Mouse (Mus musculus) spleen, embryonic (tissue): ENCODE measurements around the gene Clip1.

Experiments
- CTCF ChIA-PET: fragments of 350-600 bp; sonication (Branson Sonifier 250); formaldehyde crosslinking; loops from one replicate; lab custom pipeline; 2022; lab: Charles Lee

Gene Clip1

DNA sequence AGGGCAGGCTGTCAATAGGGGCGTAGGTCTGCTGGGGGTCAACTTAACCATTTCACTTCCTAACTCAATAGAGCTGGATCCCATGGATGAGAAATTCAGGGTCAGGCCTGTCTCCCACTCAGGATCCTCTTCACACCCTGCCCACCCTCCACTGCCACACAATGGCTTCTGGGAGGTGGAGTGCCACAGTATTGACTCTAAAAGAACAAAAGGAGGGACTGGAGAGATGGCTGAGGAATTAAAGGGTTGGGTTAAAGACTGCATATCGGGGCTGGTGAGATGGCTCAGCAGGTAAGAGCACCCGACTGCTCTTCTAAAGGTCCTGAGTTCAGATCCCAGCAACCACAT lies 13.0 kb downstream of the Clip1 start:
- CTCF ChIA-PET, result interaction anchor here (0.7 to 0.9 kb wide), 2 partner anchors 13 to 76 kb away, joined by 4 read pairs; partner anchors contain the start of gene Clip1

DNA sequence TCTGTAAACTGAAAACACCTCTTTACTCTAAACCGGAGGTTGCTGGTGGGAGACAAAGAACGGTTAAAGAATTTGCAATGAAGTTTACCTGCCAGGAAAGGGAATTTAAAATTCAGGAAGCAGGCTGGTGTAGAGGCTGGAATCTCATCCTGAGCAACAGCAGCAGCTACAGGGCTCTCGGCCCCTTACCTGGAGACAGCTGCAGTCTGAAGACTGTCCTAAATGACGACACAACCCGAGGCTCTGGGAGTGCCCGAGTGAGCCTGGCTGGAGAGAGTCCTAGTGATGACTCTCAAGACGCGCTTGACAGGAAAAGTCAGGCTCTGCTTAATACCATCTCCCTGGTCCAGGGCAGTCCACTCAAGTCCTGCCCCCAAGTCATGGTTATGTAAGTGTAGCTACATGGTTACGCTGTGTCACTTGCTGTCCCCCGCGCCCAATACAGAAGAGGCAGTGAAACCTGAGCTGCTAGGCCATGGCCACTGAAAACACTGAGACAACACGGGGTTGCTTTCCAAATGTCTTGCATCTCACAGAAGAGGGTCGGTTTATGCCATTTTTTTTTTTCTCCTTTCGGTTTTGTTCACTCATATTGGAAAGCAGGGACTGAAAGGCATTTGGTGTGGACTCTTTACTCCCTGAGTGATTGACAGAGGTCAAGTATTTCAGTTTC lies 13.5 kb downstream of the Clip1 start:
- CTCF ChIA-PET, result interaction anchor here (0.7 kb wide), 1 partner anchor 76 kb away, joined by 4 read pairs; no protein-coding TSS in a partner anchor

DNA sequence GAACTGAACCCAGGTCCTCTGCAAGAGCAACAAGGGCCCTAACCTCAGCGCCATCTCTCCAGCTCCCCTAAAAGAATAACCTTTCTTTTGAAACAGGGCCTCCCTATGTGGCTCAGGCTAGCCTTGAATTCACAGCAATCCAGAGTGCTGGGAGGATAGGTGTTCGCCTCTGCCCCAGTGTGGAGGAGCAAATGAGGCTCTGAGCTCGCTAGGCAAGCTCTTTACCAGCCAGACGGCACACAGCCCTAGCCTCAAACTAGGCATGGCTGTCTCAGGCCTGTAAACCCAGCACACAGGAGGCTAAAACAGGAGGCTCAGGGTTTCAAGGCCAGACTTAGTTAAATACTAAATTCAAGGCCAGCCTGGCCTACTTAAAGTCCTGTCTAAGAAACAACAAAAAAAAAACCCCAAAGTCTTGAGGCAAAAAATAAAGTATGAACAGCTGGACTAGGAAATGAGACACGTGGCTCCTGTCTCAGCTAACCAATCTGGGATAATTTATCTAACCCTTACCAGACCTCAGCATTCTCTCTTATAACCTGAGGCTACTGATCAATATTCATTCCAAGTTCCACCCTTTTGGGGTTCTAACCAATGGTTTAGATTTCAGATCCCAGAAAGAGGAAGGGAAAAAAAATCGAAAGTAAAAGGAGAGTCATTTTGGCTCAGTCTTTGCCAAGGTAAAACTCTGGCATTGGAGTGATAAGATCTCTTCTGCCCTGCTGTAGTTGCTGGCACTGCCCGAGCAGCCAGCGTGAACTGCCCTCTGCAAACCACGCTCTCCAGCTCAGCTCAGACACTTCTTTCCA lies 14.2 kb downstream of the Clip1 start:
- CTCF ChIA-PET, result no interaction called here

DNA sequence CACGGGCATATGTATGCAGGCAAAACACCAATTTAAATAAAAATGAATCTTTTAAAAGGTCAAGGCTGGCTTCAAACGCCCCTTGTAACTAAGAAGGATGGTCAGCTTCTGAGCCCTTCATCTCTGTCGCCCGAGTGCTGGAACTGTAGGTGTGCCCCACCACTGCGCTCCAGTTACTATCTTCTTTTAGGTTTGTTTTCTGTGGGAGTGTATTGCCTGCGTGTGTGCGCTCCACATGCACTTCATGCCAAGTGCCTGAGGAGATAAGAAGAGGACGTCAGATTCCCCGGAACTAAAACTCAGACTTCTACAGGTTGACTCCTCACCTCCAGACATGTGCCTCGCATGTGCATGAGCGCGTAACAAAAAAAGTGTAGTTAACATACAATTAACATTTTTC lies 16.5 kb downstream of the Clip1 start:
- CTCF ChIA-PET, result no interaction called here

DNA sequence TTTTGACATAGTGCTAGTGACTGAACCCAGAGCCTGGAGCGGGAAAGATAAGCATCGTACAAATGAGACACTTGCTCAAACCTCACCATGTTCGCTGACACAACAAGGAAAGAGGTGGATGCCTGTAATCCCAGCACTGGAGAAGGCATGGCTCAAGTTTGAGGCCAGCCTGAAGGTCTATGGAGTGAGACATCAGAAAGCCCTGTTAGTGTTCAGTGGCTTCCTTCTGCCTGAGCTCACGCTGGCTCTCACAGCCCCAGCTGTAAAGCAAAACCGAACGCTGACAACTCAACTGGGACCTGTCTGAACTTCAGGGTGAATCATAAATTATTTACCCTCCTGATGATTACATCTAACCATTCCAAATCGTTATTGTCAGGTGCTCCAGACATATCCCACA lies 18.5 kb downstream of the Clip1 start:
- CTCF ChIA-PET, result no interaction called here

DNA sequence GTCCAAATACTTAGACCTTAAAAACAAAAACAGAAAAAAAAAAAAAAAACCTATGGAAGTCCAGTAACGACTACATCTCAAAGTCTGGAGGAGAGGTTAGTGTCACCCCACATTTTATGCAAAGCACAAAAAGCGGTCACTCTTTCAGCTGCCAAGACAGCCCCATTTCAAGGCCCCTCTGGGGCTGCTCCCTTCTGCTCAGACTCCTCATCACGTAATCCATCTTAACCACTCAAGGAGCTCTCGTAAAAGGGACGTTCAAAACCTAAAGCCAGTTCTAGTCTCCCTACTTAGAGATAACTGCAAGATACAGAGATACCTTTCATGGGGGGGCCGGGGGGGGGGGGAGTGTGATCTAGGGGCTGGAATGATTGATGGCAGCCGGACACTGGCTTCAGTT lies 20.1 kb downstream of the Clip1 start:
- CTCF ChIA-PET, result no interaction called here

DNA sequence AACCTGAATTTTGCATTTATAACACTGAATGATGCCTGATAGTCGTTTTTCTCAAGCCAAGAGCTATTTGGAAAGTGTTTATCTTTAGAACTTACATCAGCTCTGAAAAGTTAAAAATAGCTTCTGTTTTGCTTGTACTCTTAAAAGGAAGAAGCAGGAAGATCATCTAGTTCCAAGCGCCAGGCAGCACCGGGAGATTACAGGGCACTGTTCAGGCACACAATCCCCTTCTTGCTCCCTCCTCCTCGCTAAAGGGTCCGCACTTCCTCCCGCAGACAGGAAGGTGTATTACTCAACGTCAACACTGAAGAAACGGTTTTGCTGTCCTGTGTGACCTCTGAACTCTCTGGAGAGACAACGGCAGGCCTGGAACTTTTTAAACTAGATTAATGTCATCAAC lies 22.4 kb downstream of the Clip1 start:
- CTCF ChIA-PET, result no interaction called here

DNA sequence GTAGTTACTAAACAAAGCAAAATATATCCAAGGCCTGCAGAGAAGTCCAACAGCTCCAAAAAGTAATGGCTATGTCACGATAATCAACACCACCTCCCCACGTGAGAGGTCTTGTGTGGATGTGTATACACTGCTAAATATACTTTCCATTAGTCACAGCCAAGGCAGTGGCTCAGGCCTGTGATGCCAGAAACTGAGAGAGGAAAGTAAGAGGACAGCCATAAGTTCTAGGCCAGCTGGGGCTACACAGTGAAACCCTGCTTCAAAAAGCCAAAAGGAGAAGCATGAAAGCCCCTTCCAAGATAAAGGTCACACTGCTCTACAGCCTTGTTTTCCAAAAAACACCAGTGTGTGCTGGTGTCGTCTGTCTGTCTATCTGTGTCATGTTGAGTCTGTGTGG lies 22.8 kb downstream of the Clip1 start:
- CTCF ChIA-PET, result no interaction called here

DNA sequence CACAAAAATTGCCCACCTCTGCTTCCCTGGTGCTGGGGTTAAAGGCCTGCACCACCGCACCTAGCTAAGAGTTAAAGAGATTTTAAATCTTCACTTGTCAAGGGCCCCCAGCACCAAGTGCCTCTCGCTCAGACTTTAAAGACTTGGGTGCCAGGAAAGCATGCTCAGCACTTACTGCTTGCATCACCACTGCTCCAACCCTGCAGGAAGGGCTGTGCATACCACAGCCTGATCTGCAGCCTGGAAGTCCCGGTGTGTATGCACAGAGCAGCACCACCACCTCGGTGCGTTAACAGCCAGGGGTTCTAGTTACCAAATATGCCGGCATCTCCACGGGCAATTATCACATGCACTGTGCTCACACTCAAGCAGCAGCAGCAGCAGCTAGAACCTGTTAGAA lies 26.8 kb downstream of the Clip1 start:
- CTCF ChIA-PET, result interaction anchor here (1.0 kb wide), 1 partner anchor 29 kb away, joined by 3 read pairs; no protein-coding TSS in a partner anchor

DNA sequence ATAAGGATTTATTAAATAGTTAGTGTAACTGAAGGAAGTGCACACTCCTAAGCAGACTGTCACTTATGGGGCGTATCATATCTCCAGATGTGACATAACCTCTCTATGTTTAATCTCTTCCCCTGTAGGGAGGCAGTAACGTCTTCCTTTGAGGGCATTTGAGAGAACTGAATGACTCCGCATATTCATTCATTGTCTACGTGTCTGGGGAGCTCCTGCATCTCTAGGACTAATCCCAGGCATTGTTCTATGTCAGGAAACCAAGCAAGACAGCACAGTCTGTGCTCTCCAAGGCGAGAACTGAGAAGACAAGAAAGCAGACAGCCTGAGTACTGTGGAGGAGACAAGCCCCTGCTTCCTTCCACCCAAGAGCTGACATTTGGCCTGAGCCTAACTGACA lies 29.5 kb downstream of the Clip1 start:
- CTCF ChIA-PET, result no interaction called here

DNA sequence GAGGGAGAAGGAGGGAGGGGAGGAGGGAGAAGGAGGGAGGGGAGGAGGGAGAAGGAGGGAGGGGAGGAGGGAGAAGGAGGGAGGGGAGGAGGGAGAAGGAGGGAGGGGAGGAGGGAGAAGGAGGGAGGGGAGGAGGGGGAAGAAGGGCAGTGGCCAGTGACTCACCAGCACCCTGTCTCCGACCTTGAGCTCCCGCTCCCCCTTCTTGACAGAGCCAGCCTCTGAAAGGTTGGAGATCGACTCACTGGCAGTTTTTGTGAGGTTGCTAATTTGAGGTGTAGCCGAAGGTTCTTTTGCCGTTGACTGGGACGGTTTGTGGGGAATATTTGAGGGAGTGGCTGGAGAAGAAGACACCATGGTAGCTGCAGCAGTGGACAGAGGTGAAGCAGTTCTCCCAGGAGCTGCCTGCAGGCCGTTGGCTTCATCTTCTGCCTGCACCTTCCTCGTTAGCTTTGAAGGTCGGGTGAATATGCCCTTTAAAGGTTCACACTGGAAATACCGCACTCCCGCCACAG lies 31.1 kb downstream of the Clip1 start:
- CTCF ChIA-PET, result interaction anchor here (0.6 to 0.7 kb wide), 2 partner anchors 142 to 233 kb away, joined by 3 to 4 read pairs; no protein-coding TSS in a partner anchor

DNA sequence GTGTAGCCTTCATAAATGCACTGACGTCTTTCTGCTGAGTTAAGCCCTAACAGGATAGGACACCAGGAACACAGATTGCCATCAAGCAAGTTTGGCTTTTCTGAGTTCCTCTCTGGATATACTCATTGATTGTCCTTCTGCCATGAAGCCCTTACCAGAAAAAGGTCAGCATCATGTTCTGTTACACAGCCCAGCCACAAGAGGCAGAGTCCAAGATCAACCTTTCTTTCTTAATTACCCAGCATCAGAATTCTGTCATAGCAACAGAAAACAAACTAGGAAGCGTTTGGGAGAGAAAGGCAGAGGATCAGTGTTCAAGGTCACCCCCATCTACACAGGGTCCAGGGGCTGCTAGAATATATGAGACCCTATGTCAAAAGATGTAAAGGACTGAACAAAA lies 33.6 kb downstream of the Clip1 start:
- CTCF ChIA-PET, result no interaction called here

DNA sequence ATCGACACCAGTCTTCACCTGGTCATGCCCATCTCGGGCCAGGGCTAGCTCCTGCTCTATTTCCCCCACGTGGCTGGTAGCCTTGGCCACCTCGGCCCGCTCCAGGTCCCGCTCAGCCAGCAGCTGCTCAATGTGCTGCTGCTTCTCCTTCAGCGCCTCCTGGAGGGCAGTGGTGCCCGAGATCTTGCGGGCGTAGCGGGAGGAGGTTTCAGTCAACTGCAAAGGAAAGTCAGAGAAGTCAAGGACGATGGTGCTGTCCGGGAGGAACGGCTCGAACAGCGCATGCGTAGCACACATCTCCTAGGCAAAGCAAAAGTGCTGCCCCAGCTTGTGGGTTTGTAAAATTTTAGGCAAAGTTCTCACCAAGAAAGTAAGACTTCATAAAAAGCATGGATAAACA lies 42.0 kb downstream of the Clip1 start:
- CTCF ChIA-PET, result interaction anchor here (0.5 kb wide), 1 partner anchor 297 kb away, joined by 7 read pairs; no protein-coding TSS in a partner anchor

DNA sequence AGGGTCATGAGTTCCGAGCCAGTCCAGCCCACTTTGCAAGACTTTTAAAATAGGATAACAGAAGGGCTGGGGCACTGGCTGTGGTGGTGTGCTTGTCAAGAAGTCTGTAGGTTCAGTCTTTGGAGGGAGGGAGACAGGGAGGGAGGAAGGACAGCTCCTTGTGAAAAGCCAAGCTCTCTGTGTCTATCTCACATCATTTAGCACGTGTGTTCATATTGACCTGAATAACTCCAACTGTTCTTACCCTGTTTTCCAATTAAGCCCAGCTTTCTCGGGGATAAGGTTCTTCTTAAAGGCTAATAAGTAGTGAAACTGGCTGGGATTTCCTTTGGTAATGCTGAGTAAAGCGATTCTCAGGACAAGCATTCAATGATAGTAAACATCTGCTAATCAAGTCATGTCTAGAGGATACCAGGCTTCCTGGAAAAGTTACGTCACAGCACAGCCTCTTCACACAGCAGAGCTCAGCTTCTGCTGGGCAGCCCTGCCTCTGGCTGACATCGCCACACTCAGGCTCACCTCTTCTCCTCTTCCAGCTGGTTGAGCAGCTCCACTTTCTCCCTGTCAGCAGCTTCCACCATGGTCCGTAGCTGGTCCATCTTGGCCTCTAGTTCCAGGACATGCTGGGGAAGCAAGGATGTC lies 43.0 kb downstream of the Clip1 start:
- CTCF ChIA-PET, result no interaction called here

DNA sequence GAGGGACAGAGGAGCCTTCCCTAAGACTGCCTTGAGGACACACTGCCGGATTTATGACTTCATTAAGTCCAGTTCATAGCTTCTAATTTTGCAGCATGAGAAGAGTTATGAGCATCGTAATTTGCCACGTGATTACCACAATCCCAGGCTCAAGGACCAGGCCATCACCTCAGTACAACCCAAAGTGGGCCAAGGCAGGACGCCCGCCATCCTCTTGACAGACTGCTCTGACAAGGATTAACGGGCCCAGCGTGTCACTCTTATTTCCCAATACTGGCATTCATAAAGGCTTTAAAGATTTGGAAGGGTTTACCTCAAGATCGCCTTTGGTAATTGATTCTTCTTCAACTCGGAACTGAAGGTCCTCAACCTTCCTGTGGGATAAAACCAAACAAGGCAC lies 44.2 kb downstream of the Clip1 start:
- CTCF ChIA-PET, result no interaction called here

DNA sequence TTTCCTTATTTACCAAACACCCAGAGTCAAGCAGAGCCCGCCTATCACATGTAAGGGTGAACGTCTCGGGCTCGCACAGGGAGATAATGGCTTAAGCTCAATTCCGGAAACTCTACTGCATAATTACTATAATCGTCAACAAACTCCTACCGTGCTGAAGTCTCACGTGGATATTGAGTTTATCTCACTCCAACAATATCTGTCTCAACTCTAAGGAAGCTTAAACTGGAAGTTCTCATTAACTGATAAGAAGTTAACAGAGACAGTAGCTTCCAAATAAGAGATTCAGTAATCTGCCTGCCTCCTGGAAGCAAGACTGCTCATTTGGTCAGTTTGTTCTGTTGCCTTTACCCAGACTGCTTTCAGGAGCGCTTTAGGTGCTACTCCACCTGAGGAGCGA lies 53.2 kb downstream of the Clip1 start:
- CTCF ChIA-PET, result interaction anchor here (0.6 kb wide), 1 partner anchor 281 kb away, joined by 13 read pairs; no protein-coding TSS in a partner anchor

DNA sequence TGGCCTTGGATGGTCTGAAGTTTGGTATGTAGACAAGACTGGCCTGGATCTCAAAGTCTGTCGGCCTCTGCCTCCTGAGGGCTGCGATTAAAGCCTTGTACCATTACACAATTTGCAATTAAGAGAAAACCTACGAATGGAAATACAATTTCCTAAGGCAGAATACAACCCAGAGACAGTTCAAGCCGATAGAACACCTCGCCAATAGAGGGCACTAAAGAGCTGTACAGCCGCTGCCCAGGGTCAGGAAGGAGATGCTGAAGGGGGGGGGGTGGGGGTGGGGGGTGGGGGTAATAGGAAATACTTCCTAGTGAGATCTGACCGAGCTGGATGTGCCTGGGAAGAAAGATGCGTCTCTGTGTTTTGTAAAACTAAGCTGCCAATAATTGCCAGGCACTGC lies 57.8 kb downstream of the Clip1 start:
- CTCF ChIA-PET, result interaction anchor here (0.6 to 1.3 kb wide), 3 partner anchors 11 to 71 kb away, joined by 3 to 4 read pairs (median 4); no protein-coding TSS in a partner anchor

DNA sequence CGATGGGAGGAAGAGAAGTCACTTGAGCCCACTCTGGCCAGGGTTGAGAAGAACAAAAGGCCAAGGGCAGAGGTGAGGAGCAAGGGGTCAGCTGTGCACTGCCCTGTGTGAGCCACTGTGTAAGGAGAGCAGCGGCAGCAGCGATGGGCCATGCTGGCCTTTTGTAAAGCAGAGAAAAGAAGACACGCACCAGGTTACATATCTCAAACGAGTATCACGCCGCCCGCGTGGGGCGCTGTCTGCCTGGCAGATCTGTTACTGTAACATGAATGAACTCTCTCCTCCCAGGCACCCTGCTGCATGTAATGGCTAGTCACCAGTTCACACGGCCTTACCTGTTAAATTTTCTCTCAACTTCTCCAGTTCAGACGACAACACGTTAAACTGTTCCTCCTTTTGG lies 62.0 kb downstream of the Clip1 start:
- CTCF ChIA-PET, result no interaction called here

DNA sequence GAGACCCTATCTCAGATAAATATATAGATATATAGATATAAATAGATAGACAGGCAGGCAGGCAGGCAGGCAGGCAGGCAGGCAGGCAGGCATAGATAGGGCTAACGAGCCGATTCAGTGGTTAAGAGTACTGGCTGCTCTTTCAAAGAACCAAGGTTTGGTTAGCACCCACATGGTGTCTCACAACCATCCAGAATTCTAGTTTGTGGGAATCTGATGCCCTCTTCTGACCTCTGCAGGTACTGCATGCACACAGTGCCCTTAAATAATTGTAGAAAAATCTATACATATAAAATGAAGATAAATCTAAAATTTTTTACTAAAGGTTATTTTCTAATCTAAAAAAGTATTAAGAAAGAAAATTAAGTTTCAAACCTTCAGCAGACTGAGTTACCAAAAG lies 65.9 kb downstream of the Clip1 start:
- CTCF ChIA-PET, result no interaction called here

DNA sequence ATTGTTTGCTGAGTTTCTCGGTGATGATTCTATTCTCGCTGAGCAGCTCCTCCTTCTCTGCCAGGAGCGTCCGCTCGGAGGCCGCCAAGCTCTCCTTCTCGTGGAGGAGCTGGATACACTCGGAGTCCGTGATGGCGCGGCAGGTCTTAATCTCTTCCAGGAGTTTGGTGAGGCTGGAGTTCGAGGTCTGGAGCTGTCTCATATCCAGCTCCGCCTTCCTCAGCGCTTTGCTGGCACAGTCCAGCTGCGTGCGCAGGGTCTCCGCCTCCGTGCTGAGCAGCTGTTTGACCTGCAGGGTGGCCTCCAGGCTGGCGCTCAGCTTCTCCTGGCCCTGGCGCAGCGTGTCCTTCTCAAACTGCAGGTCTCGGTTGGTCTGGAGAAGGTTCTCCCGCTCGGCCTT lies 70.2 kb downstream of the Clip1 start:
- CTCF ChIA-PET, result no interaction called here

DNA sequence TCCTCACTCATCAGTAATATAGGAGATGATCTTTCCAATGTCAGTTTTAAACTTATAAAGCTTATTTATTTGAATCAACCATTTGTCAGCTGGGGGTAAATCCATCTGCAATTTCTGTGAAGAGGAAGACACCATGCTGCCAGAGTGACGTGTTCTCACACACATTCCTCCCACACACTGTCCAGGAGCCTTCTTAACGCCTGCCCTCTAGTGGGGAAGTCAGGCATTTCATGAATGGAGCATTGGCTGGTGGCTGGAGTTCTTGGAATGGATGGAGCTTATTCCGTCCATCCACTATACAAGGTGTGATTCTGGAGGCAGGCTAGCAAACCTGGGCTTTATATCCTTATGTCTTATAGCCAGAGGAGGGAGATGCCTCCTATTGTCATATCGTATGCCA lies 74.6 kb downstream of the Clip1 start:
- CTCF ChIA-PET, result no interaction called here

DNA sequence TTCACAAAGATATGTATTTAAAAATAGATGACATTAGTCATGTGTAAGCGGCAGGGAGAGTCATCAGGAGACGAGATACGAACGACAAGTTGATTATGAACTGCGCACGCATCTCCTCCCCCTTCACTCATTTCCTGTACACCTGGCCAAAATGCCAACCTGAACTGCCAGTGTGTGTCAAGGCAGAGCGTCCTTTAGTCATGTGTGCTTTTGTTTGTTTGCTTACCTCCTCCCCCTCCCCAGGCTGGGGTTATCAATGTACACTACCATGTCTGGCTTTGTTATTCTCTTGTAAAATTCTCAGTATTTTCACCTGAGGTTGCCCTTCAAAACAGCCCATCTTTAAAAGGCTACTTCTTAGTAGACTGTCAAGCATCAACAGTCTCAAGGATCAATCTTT lies 75.0 kb downstream of the Clip1 start:
- CTCF ChIA-PET, result no interaction called here
